Mouse (Mus musculus): Measurements from ENCODE around the gene Pou2f1. TPM values are rescaled to one million over a fixed set of nuclear protein-coding genes. Genes with fewer than 3 reads are reported as not detected.

Gene Pou2f1
- total RNA-seq, 2 experiments from 2014 or later: 17.4 to 19.6 TPM

GRCm38 (mm10) chr1:165848881-165849280 is 153.6 kb downstream of the Pou2f1 start:
- DNase-seq (ENCODE audit: low spot score in 2 of 2): no peak

GRCm38 (mm10) chr1:165848417-165848816 is 154.1 kb downstream of the Pou2f1 start:
- no peak for DNase-seq (ENCODE audit: low spot score in 2 of 2)

GRCm38 (mm10) chr1:165845366-165845765 is 157.1 kb downstream of the Pou2f1 start:
- no peak for DNase-seq (ENCODE audit: low spot score in 2 of 2)

- DNase-seq (ENCODE audit: low spot score in 2 of 2): peak in 1 of 2 experiments; percentile 18
Observed at GRCm38 (mm10) chr1:165844956-165845355, 157.5 kb downstream of the Pou2f1 start.

- DNase-seq (ENCODE audit: low spot score in 2 of 2): no peak
Observed at GRCm38 (mm10) chr1:165844466-165844951, 158.0 kb downstream of the Pou2f1 start.

- no peak for DNase-seq (ENCODE audit: low spot score in 2 of 2)
Observed at GRCm38 (mm10) chr1:165843586-165843985, 158.9 kb downstream of the Pou2f1 start.

GRCm38 (mm10) chr1:165842170-165842569 is 160.3 kb downstream of the Pou2f1 start:
- DNase-seq (ENCODE audit: low spot score in 2 of 2): no peak

GRCm38 (mm10) chr1:165840548-165841230 is 161.8 kb downstream of the Pou2f1 start:
- DNase-seq (ENCODE audit: low spot score in 2 of 2): no peak

GRCm38 (mm10) chr1:165839201-165839600 is 163.3 kb downstream of the Pou2f1 start:
- no peak for DNase-seq (ENCODE audit: low spot score in 2 of 2)

GRCm38 (mm10) chr1:165837546-165837945 is 164.9 kb downstream of the Pou2f1 start:
- DNase-seq (ENCODE audit: low spot score in 2 of 2): no peak

- DNase-seq (ENCODE audit: low spot score in 2 of 2): no peak
Observed at GRCm38 (mm10) chr1:165836461-165836860, 166.0 kb downstream of the Pou2f1 start.

GRCm38 (mm10) chr1:165834633-165834975 is 167.9 kb downstream of the Pou2f1 start:
- DNase-seq (ENCODE audit: low spot score in 2 of 2): no peak

GRCm38 (mm10) chr1:165833910-165834632 is 168.4 kb downstream of the Pou2f1 start:
- DNase-seq (ENCODE audit: low spot score in 2 of 2): no peak

GRCm38 (mm10) chr1:165833244-165833643 is 169.2 kb downstream of the Pou2f1 start:
- DNase-seq (ENCODE audit: low spot score in 2 of 2): no peak

- DNase-seq (ENCODE audit: low spot score in 2 of 2): no peak
Observed at GRCm38 (mm10) chr1:165829890-165830289, 172.6 kb downstream of the Pou2f1 start.

- DNase-seq (ENCODE audit: low spot score in 2 of 2): no peak
Observed at GRCm38 (mm10) chr1:165828615-165829014, 173.9 kb downstream of the Pou2f1 start.

- DNase-seq (ENCODE audit: low spot score in 2 of 2): no peak
Observed at GRCm38 (mm10) chr1:165828173-165828572, 174.3 kb downstream of the Pou2f1 start.

- DNase-seq (ENCODE audit: low spot score in 2 of 2): no peak
Observed at GRCm38 (mm10) chr1:165822031-165822430, 180.4 kb downstream of the Pou2f1 start.

- no peak for DNase-seq (ENCODE audit: low spot score in 2 of 2)
Observed at GRCm38 (mm10) chr1:165819147-165819546, 183.3 kb downstream of the Pou2f1 start.

GRCm38 (mm10) chr1:165818145-165818860 is 184.2 kb downstream of the Pou2f1 start:
- DNase-seq (ENCODE audit: low spot score in 2 of 2): no peak

- no peak for DNase-seq (ENCODE audit: low spot score in 2 of 2)
Observed at GRCm38 (mm10) chr1:165817264-165817663, 185.2 kb downstream of the Pou2f1 start.

GRCm38 (mm10) chr1:165816391-165816790 is 186.1 kb downstream of the Pou2f1 start:
- DNase-seq (ENCODE audit: low spot score in 2 of 2): no peak
